Mouse (Mus musculus) hindbrain, embryonic 11.5 days (tissue): Measurements from ENCODE around the gene Slc39a5. TPM values are rescaled to one million over a fixed set of nuclear protein-coding genes. Genes with fewer than 3 reads are reported as not detected.

Experiments
- ATAC-seq: fragments of 200-750 bp; cut with Nextera tagmentation; 2 replicates; pipeline ENCODE4 v1.8.0; 2017; ENCODE audit warnings: mild to moderate bottlenecking, moderate TSS enrichment, moderate library complexity; ENCODE audit not compliant: low FRiP score
- DNase-seq: peaks from one replicate; pipeline ENCODE4 v3.0.0-alpha.2; 2015; ENCODE audit warnings: low spot score
- H3K27ac ChIP-seq: fragments of 300-500 bp; sonication (generic); 2 replicates; pipeline ENCODE4 v1.5.1; 2014; ENCODE audit warnings: mild to moderate bottlenecking, low read depth, low read length
- H3K27me3 ChIP-seq: fragments of 300-500 bp; sonication (generic); 2 replicates; pipeline ENCODE4 v1.6.1; 2014; ENCODE audit warnings: mild to moderate bottlenecking, low read length, moderate library complexity, mixed read lengths; ENCODE audit not compliant: control insufficient read depth, insufficient read depth
- H3K36me3 ChIP-seq: fragments of 300-500 bp; sonication (generic); 2 replicates; pipeline ENCODE4 v1.6.1; 2014; ENCODE audit warnings: mild to moderate bottlenecking, low read length, moderate library complexity, mixed read lengths; ENCODE audit not compliant: control insufficient read depth, insufficient read depth
- H3K4me1 ChIP-seq: fragments of 300-500 bp; sonication (generic); replicated peaks from 2 replicates; pipeline ENCODE4 v1.6.1; 2014; ENCODE audit warnings: low read length, mixed read lengths; ENCODE audit not compliant: control insufficient read depth, insufficient read depth
- H3K4me2 ChIP-seq: fragments of 300-500 bp; sonication (generic); replicated peaks from 2 replicates; pipeline ENCODE4 v1.6.1; 2014; ENCODE audit warnings: mild to moderate bottlenecking, low read depth, low read length
- H3K4me3 ChIP-seq: fragments of 300-500 bp; sonication (generic); 2 replicates; pipeline ENCODE4 v1.5.1; 2014; ENCODE audit warnings: low read depth, low read length
- H3K9ac ChIP-seq: fragments of 300-500 bp; sonication (generic); 2 replicates; pipeline ENCODE4 v1.6.1; 2014; ENCODE audit warnings: low read depth, low read length
- H3K9me3 ChIP-seq: fragments of 300-500 bp; sonication (generic); 2 replicates; pipeline ENCODE4 v1.6.1; 2016; ENCODE audit warnings: low read length; ENCODE audit not compliant: control insufficient read depth
- WGBS: fragments of 180-500 bp; shearing (Covaris S2); extraction: QIAGEN DNeasy Blood & Tissue Kit; methylation state at CpG from one replicate; pipeline ENCODE4 v1.1.7; 2014; 5-methylcytosine and 5-hydroxymethylcytosine counted together
- polyA plus RNA-seq: library from polyadenylated mRNA; unstranded; fragments of >200 nt; fragmentation: Nextera tagmentation; extraction: Ambion mirVana; gene quantifications from 2 replicates; pipeline ENCODE4 v1.2.1, GENCODE M21; 2014

Slc39a5 gene
- polyA plus RNA-seq, 1 experiment from 2014 or later: not detected

- H3K36me3 ChIP-seq: peaks cover 8% of the 10 kb centered on the region; the same call in 1 of the 2 replicates
- WGBS: 96% methylated on average over 5 of the region's 5 CpGs
Measured at GRCm38 (mm10) chr10:128435873-128436272, 34.8 kb upstream of the Slc39a5 start.

GRCm38 (mm10) chr10:128435186-128435823 lies 34.3 kb upstream of the Slc39a5 start:
- peaks cover 8% of the 10 kb centered on the region; the same call in 1 of the 2 replicates for H3K36me3 ChIP-seq
- H3K27ac ChIP-seq: no peak overlapping the region
- H3K9ac ChIP-seq: no peak overlapping the region
- no peaks in the 10 kb centered on the region for H3K4me1 ChIP-seq
- DNase-seq (no peak), ATAC-seq (no peak)
- no peak overlapping the region for H3K4me3 ChIP-seq
- WGBS: 90% methylated on average over 17 of the region's 17 CpGs
- H3K27me3 ChIP-seq: no peaks in the 10 kb centered on the region
- no peak overlapping the region for H3K4me2 ChIP-seq
- H3K9me3 ChIP-seq: no peaks in the 10 kb centered on the region

More at GRCm38 (mm10) chr10:128435873-128436272, 34.8 kb upstream of the Slc39a5 start:
- H3K9ac ChIP-seq: no peak overlapping the region
- ATAC-seq (no peak), DNase-seq (no peak)
- H3K27me3 ChIP-seq: no peaks in the 10 kb centered on the region
- no peak overlapping the region for H3K4me3 ChIP-seq
- no peak overlapping the region for H3K4me2 ChIP-seq
- no peaks in the 10 kb centered on the region for H3K9me3 ChIP-seq
- H3K27ac ChIP-seq: no peak overlapping the region
- H3K4me1 ChIP-seq: no peaks in the 10 kb centered on the region

- 92% methylated on average over 10 of the region's 10 CpGs for WGBS
- H3K27ac ChIP-seq: no peak overlapping the region
- H3K36me3 ChIP-seq: peaks cover 8% of the 10 kb centered on the region; the same call in 1 of the 2 replicates
- DNase-seq (no peak), ATAC-seq (no peak)
- no peak overlapping the region for H3K4me2 ChIP-seq
- H3K9ac ChIP-seq: no peak overlapping the region
- H3K9me3 ChIP-seq: no peaks in the 10 kb centered on the region
- H3K4me3 ChIP-seq: no peak overlapping the region
- H3K27me3 ChIP-seq: no peaks in the 10 kb centered on the region
- no peaks in the 10 kb centered on the region for H3K4me1 ChIP-seq
Measured at GRCm38 (mm10) chr10:128434681-128435080, 33.7 kb upstream of the Slc39a5 start.

- Histone ChIP-seq H3K9ac (no peak overlapping the region), H3K4me3 (no peak overlapping the region), H3K27ac (no peak overlapping the region), H3K27me3 (no peaks in the 10 kb centered on the region), H3K9me3 (no peaks in the 10 kb centered on the region), H3K4me2 (no peak overlapping the region), H3K4me1 (no peaks in the 10 kb centered on the region), H3K36me3 (peaks cover 5% of the 10 kb centered on the region; the same call in 1 of the 2 replicates)
- DNase-seq (no peak), ATAC-seq (no peak)
- 94% methylated on average over 2 of the region's 2 CpGs for WGBS
Measured at GRCm38 (mm10) chr10:128433417-128433816, 32.4 kb upstream of the Slc39a5 start.

GRCm38 (mm10) chr10:128429454-128429853 lies 28.4 kb upstream of the Slc39a5 start:
- Histone ChIP-seq H3K9ac (no peak overlapping the region), H3K4me3 (no peak overlapping the region), H3K27ac (no peak overlapping the region), H3K4me1 (no peaks in the 10 kb centered on the region), H3K27me3 (no peaks in the 10 kb centered on the region), H3K4me2 (no peak overlapping the region), H3K9me3 (no peaks in the 10 kb centered on the region), H3K36me3 (no peaks in the 10 kb centered on the region)
- DNase-seq: no peak
- WGBS: 85% methylated on average over 4 of the region's 4 CpGs
- no peak for ATAC-seq

- 91% methylated on average over 5 of the region's 5 CpGs for WGBS
- H3K9me3 ChIP-seq: no peaks in the 10 kb centered on the region
- no peaks in the 10 kb centered on the region for H3K27me3 ChIP-seq
- DNase-seq (no peak), ATAC-seq (no peak)
- no peak overlapping the region for H3K4me2 ChIP-seq
- no peaks in the 10 kb centered on the region for H3K36me3 ChIP-seq
- H3K4me3 ChIP-seq: no peak overlapping the region
- no peaks in the 10 kb centered on the region for H3K4me1 ChIP-seq
- no peak overlapping the region for H3K9ac ChIP-seq
- H3K27ac ChIP-seq: no peak overlapping the region
Measured at GRCm38 (mm10) chr10:128429052-128429451, 28.0 kb upstream of the Slc39a5 start.

GRCm38 (mm10) chr10:128425260-128425659 lies 24.2 kb upstream of the Slc39a5 start:
- Histone ChIP-seq H3K27ac (no peak overlapping the region), H3K9me3 (no peaks in the 10 kb centered on the region), H3K4me2 (no peak overlapping the region), H3K27me3 (no peaks in the 10 kb centered on the region), H3K4me3 (no peak overlapping the region), H3K4me1 (no peaks in the 10 kb centered on the region), H3K36me3 (no peaks in the 10 kb centered on the region), H3K9ac (no peak overlapping the region)
- ATAC-seq (no peak), DNase-seq (no peak)
- WGBS: 93% methylated on average over 3 of the region's 3 CpGs

- H3K9ac ChIP-seq: no peak overlapping the region
- no peaks in the 10 kb centered on the region for H3K36me3 ChIP-seq
- H3K9me3 ChIP-seq: no peaks in the 10 kb centered on the region
- 74% methylated on average over 7 of the region's 7 CpGs for WGBS
- H3K4me1 ChIP-seq: no peaks in the 10 kb centered on the region
- DNase-seq (no peak), ATAC-seq (no peak)
- no peak overlapping the region for H3K4me3 ChIP-seq
- no peak overlapping the region for H3K4me2 ChIP-seq
- H3K27ac ChIP-seq: no peak overlapping the region
- H3K27me3 ChIP-seq: no peaks in the 10 kb centered on the region
Measured at GRCm38 (mm10) chr10:128424604-128425003, 23.6 kb upstream of the Slc39a5 start.

- no peak overlapping the region for H3K4me3 ChIP-seq
- no peak overlapping the region for H3K27ac ChIP-seq
- H3K36me3 ChIP-seq: no peaks in the 10 kb centered on the region
- no peaks in the 10 kb centered on the region for H3K4me1 ChIP-seq
- H3K4me2 ChIP-seq: no peak overlapping the region
- no peaks in the 10 kb centered on the region for H3K27me3 ChIP-seq
- ATAC-seq (no peak), DNase-seq (no peak)
- WGBS: 85% methylated on average over 5 of the region's 5 CpGs
- H3K9ac ChIP-seq: no peak overlapping the region
- H3K9me3 ChIP-seq: no peaks in the 10 kb centered on the region
Measured at GRCm38 (mm10) chr10:128422426-128422825, 21.4 kb upstream of the Slc39a5 start.
